Mouse (Mus musculus) liver, embryonic 11.5 days (tissue): Measurements from ENCODE around the gene 2010300C02Rik. TPM values are rescaled to one million over a fixed set of nuclear protein-coding genes. Genes with fewer than 3 reads are reported as not detected.

ENCODE experiments used
- ATAC-seq: fragments of 200-750 bp; cut with Nextera tagmentation; replicated peaks from 2 replicates; pipeline ENCODE4 v1.8.0; 2017; ENCODE audit warnings: moderate number of reproducible peaks, mild to moderate bottlenecking, moderate TSS enrichment, moderate library complexity; ENCODE audit not compliant: low FRiP score
- DNase-seq: peaks from one replicate; pipeline ENCODE4 v3.0.0-alpha.2; 2017; ENCODE audit warnings: low spot score
- H3K27ac ChIP-seq: fragments of 300-500 bp; sonication (generic); 2 replicates; pipeline ENCODE4 v1.5.1; 2014; ENCODE audit warnings: mild to moderate bottlenecking, low read depth, low read length, control low read depth
- H3K27me3 ChIP-seq: fragments of 300-500 bp; sonication (generic); replicated peaks from 2 replicates; pipeline ENCODE4 v1.6.1; 2014; ENCODE audit warnings: low read length, mixed read lengths; ENCODE audit not compliant: control insufficient read depth, insufficient read depth
- H3K36me3 ChIP-seq: fragments of 300-500 bp; sonication (generic); 2 replicates; pipeline ENCODE4 v1.6.1; 2014; ENCODE audit warnings: mild to moderate bottlenecking, low read length, moderate library complexity, mixed read lengths; ENCODE audit not compliant: control insufficient read depth, insufficient read depth
- H3K4me1 ChIP-seq: fragments of 300-500 bp; sonication (generic); replicated peaks from 2 replicates; pipeline ENCODE4 v1.6.1; 2014; ENCODE audit warnings: low read length, mixed read lengths; ENCODE audit not compliant: control insufficient read depth, insufficient read depth
- H3K4me2 ChIP-seq: fragments of 300-500 bp; sonication (generic); 2 replicates; pipeline ENCODE4 v1.6.1; 2014; ENCODE audit warnings: mild to moderate bottlenecking, control low read depth, moderate library complexity
- H3K4me3 ChIP-seq: fragments of 300-500 bp; sonication (generic); 2 replicates; pipeline ENCODE4 v1.5.1; 2014; ENCODE audit warnings: low read depth, low read length, control low read depth
- H3K9ac ChIP-seq: fragments of 300-500 bp; sonication (generic); 2 replicates; pipeline ENCODE4 v1.6.1; 2014; ENCODE audit warnings: low read depth, low read length, control low read depth
- H3K9me3 ChIP-seq: fragments of 300-500 bp; sonication (generic); 2 replicates; pipeline ENCODE4 v1.6.1; 2016; ENCODE audit warnings: low read length, inconsistent platforms, mixed read lengths; ENCODE audit not compliant: control insufficient read depth
- WGBS: fragments of 180-500 bp; shearing (Covaris S2); extraction: QIAGEN DNeasy Blood & Tissue Kit; methylation state at CpG from one replicate; pipeline ENCODE4 v1.1.7; 2014; 5-methylcytosine and 5-hydroxymethylcytosine counted together
- polyA plus RNA-seq: library from polyadenylated mRNA; unstranded; fragments of >200 nt; fragmentation: Nextera tagmentation; extraction: Ambion mirVana; gene quantifications from 2 replicates; pipeline ENCODE4 v1.2.1, GENCODE M21; 2014

Gene 2010300C02Rik
- polyA plus RNA-seq, 1 experiment from 2014 or later = 0.69 TPM

GRCm38 (mm10) chr1:37639101-37639500 lies 80.8 kb downstream of the 2010300C02Rik start:
- 18% methylated on average over 10 of the region's 10 CpGs for WGBS
- DNase-seq (peak; percentile 65), ATAC-seq (peak; percentile 45)
- H3K4me3 ChIP-seq = no peak overlapping the region
- H3K27ac ChIP-seq = no peak overlapping the region
- H3K9ac ChIP-seq = no peak overlapping the region
- H3K36me3 ChIP-seq = no peaks in the 10 kb centered on the region
- H3K9me3 ChIP-seq = no peaks in the 10 kb centered on the region
- H3K4me2 ChIP-seq = 0 out of 2 replicates have a peak overlapping the region, but pooled peaks have one; percentile 21
- H3K27me3 ChIP-seq = no peaks in the 10 kb centered on the region
- H3K4me1 ChIP-seq = no peaks in the 10 kb centered on the region

- WGBS = 76% methylated on average over 9 of the region's 9 CpGs
- no peaks in the 10 kb centered on the region for H3K9me3 ChIP-seq
- H3K27ac ChIP-seq = no peak overlapping the region
- ATAC-seq = no peak
- H3K36me3 ChIP-seq = no peaks in the 10 kb centered on the region
- no peak overlapping the region for H3K4me2 ChIP-seq
- H3K27me3 ChIP-seq = no peaks in the 10 kb centered on the region
- no peak overlapping the region for H3K9ac ChIP-seq
- no peaks in the 10 kb centered on the region for H3K4me1 ChIP-seq
- no peak overlapping the region for H3K4me3 ChIP-seq
- no peak for DNase-seq
Measured at GRCm38 (mm10) chr1:37638560-37638959, 81.3 kb downstream of the 2010300C02Rik start.

GRCm38 (mm10) chr1:37637571-37637970 lies 82.3 kb downstream of the 2010300C02Rik start:
- no peak overlapping the region for H3K4me3 ChIP-seq
- no peaks in the 10 kb centered on the region for H3K27me3 ChIP-seq
- H3K36me3 ChIP-seq = no peaks in the 10 kb centered on the region
- ATAC-seq (no peak), DNase-seq (no peak)
- 67% methylated on average over 11 of the region's 11 CpGs for WGBS
- no peak overlapping the region for H3K4me2 ChIP-seq
- no peaks in the 10 kb centered on the region for H3K9me3 ChIP-seq
- no peak overlapping the region for H3K27ac ChIP-seq
- no peaks in the 10 kb centered on the region for H3K4me1 ChIP-seq
- no peak overlapping the region for H3K9ac ChIP-seq

GRCm38 (mm10) chr1:37636824-37637223 lies 83.1 kb downstream of the 2010300C02Rik start:
- Histone ChIP-seq H3K4me2 (no peak overlapping the region), H3K4me3 (no peak overlapping the region), H3K4me1 (no peaks in the 10 kb centered on the region), H3K36me3 (no peaks in the 10 kb centered on the region), H3K27me3 (no peaks in the 10 kb centered on the region), H3K27ac (no peak overlapping the region), H3K9ac (no peak overlapping the region), H3K9me3 (no peaks in the 10 kb centered on the region)
- 83% methylated on average over 5 of the region's 5 CpGs for WGBS
- ATAC-seq = no peak
- no peak for DNase-seq

GRCm38 (mm10) chr1:37636169-37636568 lies 83.7 kb downstream of the 2010300C02Rik start:
- H3K27ac ChIP-seq = no peak overlapping the region
- H3K4me1 ChIP-seq = no peaks in the 10 kb centered on the region
- ATAC-seq = no peak
- no peak for DNase-seq
- no peak overlapping the region for H3K9ac ChIP-seq
- no peak overlapping the region for H3K4me2 ChIP-seq
- WGBS = 36% methylated on average over 2 of the region's 2 CpGs
- no peaks in the 10 kb centered on the region for H3K9me3 ChIP-seq
- H3K36me3 ChIP-seq = no peaks in the 10 kb centered on the region
- no peaks in the 10 kb centered on the region for H3K27me3 ChIP-seq
- H3K4me3 ChIP-seq = no peak overlapping the region

GRCm38 (mm10) chr1:37635716-37636115 lies 84.2 kb downstream of the 2010300C02Rik start:
- WGBS = 59% methylated on average over 7 of the region's 7 CpGs
- Histone ChIP-seq H3K27me3 (no peaks in the 10 kb centered on the region), H3K4me2 (no peak overlapping the region), H3K4me3 (no peak overlapping the region), H3K36me3 (no peaks in the 10 kb centered on the region), H3K9ac (no peak overlapping the region), H3K9me3 (no peaks in the 10 kb centered on the region), H3K27ac (no peak overlapping the region), H3K4me1 (no peaks in the 10 kb centered on the region)
- ATAC-seq (no peak), DNase-seq (no peak)

GRCm38 (mm10) chr1:37634658-37635057 lies 85.2 kb downstream of the 2010300C02Rik start:
- 21% methylated on average over 4 of the region's 4 CpGs for WGBS
- Histone ChIP-seq H3K4me1 (no peaks in the 10 kb centered on the region), H3K27me3 (no peaks in the 10 kb centered on the region), H3K36me3 (no peaks in the 10 kb centered on the region), H3K9me3 (no peaks in the 10 kb centered on the region), H3K4me3 (no peak overlapping the region), H3K4me2 (no peak overlapping the region), H3K9ac (no peak overlapping the region), H3K27ac (no peak overlapping the region)
- DNase-seq = no peak
- ATAC-seq = no peak

- no peak for ATAC-seq
- no peak for DNase-seq
- Histone ChIP-seq H3K9ac (no peak overlapping the region), H3K36me3 (no peaks in the 10 kb centered on the region), H3K9me3 (no peaks in the 10 kb centered on the region), H3K27me3 (no peaks in the 10 kb centered on the region), H3K27ac (no peak overlapping the region), H3K4me1 (no peaks in the 10 kb centered on the region), H3K4me2 (no peak overlapping the region), H3K4me3 (no peak overlapping the region)
- 55% methylated on average over 5 of the region's 5 CpGs for WGBS
Measured at GRCm38 (mm10) chr1:37633516-37633915, 86.4 kb downstream of the 2010300C02Rik start.

- DNase-seq = no peak
- Histone ChIP-seq H3K4me2 (no peak overlapping the region), H3K9me3 (no peaks in the 10 kb centered on the region), H3K27me3 (no peaks in the 10 kb centered on the region), H3K27ac (no peak overlapping the region), H3K4me3 (no peak overlapping the region), H3K4me1 (no peaks in the 10 kb centered on the region), H3K9ac (no peak overlapping the region), H3K36me3 (no peaks in the 10 kb centered on the region)
- WGBS = 85% methylated on average over 8 of the region's 8 CpGs
- no peak for ATAC-seq
Measured at GRCm38 (mm10) chr1:37632425-37632824, 87.5 kb downstream of the 2010300C02Rik start.
